Mouse (Mus musculus): ENCODE data around the gene Izumo4.

Izumo4 gene

GRCm38 (mm10) chr10:80732611-80733101 is 30.7 kb downstream of the Izumo4 start:
- DNase-seq, result no peak

- DNase-seq, result no peak
Observed at GRCm38 (mm10) chr10:80736731-80737130, 34.7 kb downstream of the Izumo4 start.

- DNase-seq, result no peak
Observed at GRCm38 (mm10) chr10:80738657-80739056, 36.7 kb downstream of the Izumo4 start.

- DNase-seq, result peak in 1 of 2 experiments; percentile 19
Observed at GRCm38 (mm10) chr10:80741146-80741545, 39.2 kb downstream of the Izumo4 start.

- DNase-seq, result peak in 1 of 2 experiments; percentile 18
Observed at GRCm38 (mm10) chr10:80741634-80742179, 39.7 kb downstream of the Izumo4 start.

- peak; percentile 99 to 100 for DNase-seq
Observed at GRCm38 (mm10) chr10:80742180-80742978, 40.4 kb downstream of the Izumo4 start, which contains the start of gene Ap3d1. Gene Ap3d1 (minus strand): TSS chr10:80742264.

DNA sequence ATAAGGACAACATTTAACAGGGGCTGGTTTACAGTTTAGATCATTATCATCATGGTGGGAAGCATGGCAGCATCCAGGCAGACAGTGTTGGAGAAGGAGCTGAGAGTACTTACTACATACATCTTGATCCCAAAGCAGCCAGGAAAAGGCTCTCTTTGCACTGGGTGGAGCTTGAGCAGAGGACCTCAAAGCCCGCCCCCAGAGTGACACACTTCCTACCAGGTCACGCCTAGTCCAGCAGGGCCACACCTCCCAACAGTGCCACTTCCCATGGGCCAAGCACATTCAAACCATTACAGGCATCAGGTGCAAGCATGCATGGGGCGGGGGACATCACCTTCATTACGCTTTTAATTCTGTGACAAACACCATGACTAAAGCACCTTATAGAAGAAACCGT is 42.3 kb downstream of the Izumo4 start:
- peak; percentile 79 to 83 for DNase-seq

GRCm38 (mm10) chr10:80747410-80747809 is 45.4 kb downstream of the Izumo4 start:
- DNase-seq, result peak; percentile 69 to 76

- peak; percentile 27 to 54 for DNase-seq
Observed at GRCm38 (mm10) chr10:80748609-80749008, 46.6 kb downstream of the Izumo4 start.

DNA sequence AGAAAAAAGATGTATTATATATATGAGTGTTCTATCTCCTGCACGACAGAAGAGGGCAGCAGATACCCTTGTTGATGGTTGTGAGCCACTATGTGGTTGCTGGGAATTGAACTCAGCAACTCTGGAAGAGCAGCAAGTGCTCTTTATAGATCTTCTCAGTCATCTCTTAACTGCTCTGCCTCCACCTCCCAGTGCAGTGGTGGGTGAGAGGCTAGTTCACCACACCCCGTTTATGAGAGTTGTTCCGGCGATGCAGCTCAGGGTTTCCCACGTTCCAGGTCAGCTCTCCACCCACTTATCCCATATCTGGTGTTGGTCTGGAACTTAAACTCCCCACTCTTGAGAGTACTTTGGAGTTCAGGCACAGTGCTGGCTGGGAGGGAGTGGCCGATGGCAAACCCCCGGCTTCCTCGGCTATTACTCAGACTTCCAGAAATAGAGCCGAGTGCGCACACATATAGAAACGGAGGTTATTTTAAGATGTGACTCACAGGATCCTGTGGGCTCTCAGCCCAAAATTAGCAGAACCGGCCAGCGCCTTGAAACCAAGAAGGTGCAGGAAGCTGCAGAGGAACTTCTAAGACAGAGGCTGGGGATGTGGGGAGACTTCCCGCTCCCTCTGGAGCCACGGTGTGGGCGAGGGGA is 49.3 kb downstream of the Izumo4 start:
- DNase-seq, result peak; percentile 84 to 87

DNA sequence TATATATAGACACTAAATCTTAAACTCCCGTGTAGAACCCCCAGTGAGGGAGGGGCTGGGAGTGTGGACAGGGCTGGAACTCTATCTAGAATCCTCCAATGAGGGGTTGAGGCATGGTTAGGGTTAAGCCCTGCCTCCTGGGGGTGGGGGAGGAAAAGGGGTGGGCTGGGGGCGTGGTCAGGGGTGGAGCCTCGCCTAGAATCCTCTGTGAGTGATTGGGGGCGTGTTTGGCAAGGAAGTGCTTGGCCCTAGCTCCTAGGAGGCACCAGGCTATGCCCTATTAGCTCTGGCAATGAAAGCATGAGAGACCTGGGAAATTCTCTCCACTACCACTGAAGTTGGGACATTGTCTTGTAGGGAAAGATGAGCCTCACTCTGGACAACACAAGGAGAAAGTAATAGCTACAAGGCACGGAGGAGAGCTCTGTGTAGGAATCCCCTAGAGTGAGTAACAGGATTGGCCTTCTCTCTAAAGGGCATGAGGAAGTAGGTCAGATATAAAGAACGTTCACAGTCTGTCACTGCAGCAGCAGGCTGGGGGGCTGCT is 50.2 kb downstream of the Izumo4 start:
- peak; percentile 75 to 85 for DNase-seq

DNA sequence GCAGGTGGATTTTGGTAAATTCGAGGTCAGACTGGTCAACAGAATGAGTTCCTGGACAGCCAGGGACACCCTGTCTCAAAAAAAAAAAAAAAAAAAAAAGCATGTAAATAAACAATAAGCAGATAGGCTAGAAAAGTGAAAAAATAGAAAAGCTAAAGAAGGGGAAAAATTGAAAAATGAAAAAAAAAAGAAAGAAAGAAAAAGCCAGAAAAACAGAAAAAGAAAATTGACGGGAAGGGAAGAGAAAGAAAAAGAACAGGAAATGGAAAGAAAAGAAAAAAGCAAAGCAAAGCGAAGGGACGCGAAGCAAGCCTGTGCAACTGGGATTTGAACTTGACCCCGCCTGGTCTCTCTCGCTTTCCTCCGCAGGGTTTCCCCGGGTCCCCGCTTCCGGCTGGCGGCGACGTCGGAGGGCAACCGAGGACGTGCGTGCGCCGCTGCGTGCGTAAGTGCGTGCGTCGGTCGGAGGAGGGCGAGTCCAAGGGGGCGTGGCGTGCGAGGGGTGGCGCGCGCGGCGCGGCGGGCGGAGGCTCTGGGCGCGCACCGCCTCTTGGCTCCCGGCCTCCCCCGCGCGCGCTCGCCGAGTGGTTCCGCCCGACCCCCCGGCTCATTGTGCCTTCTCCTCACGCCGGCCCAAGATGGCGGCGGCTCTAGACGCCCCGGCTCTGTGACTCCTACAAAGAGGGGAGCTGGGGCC is 52.8 kb downstream of the Izumo4 start, which contains the start of gene Dot1l:
TSS of gene Dot1l (plus strand) at position 613 of the 697 bp plus-strand sequence.
- peak; percentile 97 for DNase-seq

Data from lung, adult 18-20 months (tissue).